8 mouse cellular contexts compared by ENCODE assay signal in genomic region chrX:12088301-12089026, GRCm38 (mm10).
DNase-seq lines count a peak whose midpoint lies in the region; ATAC-seq and TF ChIP-seq lines count a peak whose summit lies in the region.

No protein-coding gene starts in this region.

- peaks cover 41% of the 10 kb centered on the region for H3K27me3 ChIP-seq in hindbrain, embryonic 15.5 days

- peak overlapping the region; percentile 56 for H3K9ac ChIP-seq in hindbrain, embryonic 15.5 days

- no peak for TF ChIP-seq CTCF in gastrocnemius, adult 2 months (IDR thresholded peaks at IDR 0.05)

- intact Hi-C loops in gastrocnemius, adult 2 months (cut with DNase I), result loop anchor here (2.0 to 10.0 kb wide), 2 partner anchors 68 to 164 kb away; no protein-coding TSS in a partner anchor
- intact Hi-C loops in left cerebral cortex, postnatal 36 days (cut with DNase I), result loop anchor here (2.0 to 5.0 kb wide), 3 partner anchors 70 to 281 kb away; no protein-coding TSS in a partner anchor

- DNase-seq in Muller cell, postnatal 12 days (ENCODE audit: inconsistent ontology term), result peak; percentile 89
- peak; percentile 61 to 74 for DNase-seq in cerebellum, postnatal 10 days
- peak; percentile 87 for DNase-seq in gastrocnemius, adult 2 months
- DNase-seq in left cerebral cortex, postnatal 36 days (ENCODE audit: low spot score in 2 of 2), result peak; percentile 60 to 65
- peak; percentile 63 for DNase-seq in right cerebral cortex, postnatal 4 days
- peak; percentile 63 to 76 for DNase-seq in urinary bladder, postnatal 4 days (ENCODE audit: low spot score in 2 of 2)

- H3K4me3 ChIP-seq in gastrocnemius, adult 2 months, result peak overlapping the region; percentile 84
- H3K4me3 ChIP-seq in hindbrain, embryonic 15.5 days, result peak overlapping the region; percentile 51

- peak overlapping the region; percentile 97 for H3K27ac ChIP-seq in gastrocnemius, adult 2 months
- H3K27ac ChIP-seq in hindbrain, embryonic 15.5 days (replicated peaks), result peak overlapping the region; percentile 92

- H3K36me3 ChIP-seq in hindbrain, embryonic 15.5 days, result no peaks in the 10 kb centered on the region

- ATAC-seq in hindbrain, embryonic 15.5 days (ENCODE audit: low FRiP score, low read depth), result peak; percentile 72
- peak; percentile 24 for ATAC-seq in megakaryocyte progenitor cell, adult 5-6 weeks (replicated peaks; ENCODE audit: poor library complexity)

- under 1% methylated on average over 42 of the region's 72 CpGs for WGBS in hindbrain, embryonic 15.5 days

- H3K4me1 ChIP-seq in hindbrain, embryonic 15.5 days (replicated peaks), result peaks cover 34% of the 10 kb centered on the region

- H3K9me3 ChIP-seq in hindbrain, embryonic 15.5 days, result no peaks in the 10 kb centered on the region

- peak overlapping the region; percentile 88 for H3K4me2 ChIP-seq in hindbrain, embryonic 15.5 days

Comparison
In these comparisons a context has a peak if more than half of its experiments do, and no peak if none do; other contexts are left out.
1. Peak in every context shown above with its lines: DNase-seq, ATAC-seq, H3K4me3 ChIP-seq and H3K27ac ChIP-seq.